Mouse (Mus musculus) liver, embryonic 16.5 days (tissue): ENCODE data around the gene R3hdml. TPM values are rescaled to one million over a fixed set of nuclear protein-coding genes. Genes with fewer than 3 reads are reported as not detected.
A peak's percentile ranks its signal among the peaks of the same experiment; 100 is the strongest.

ENCODE experiments used
- ATAC-seq: fragments of 200-750 bp; cut with Nextera tagmentation; 2 replicates; pipeline ENCODE4 v1.8.0; 2017; ENCODE audit warnings: low read depth, mild to moderate bottlenecking, moderate number of reproducible peaks, moderate library complexity
- H3K27ac ChIP-seq: fragments of 300-500 bp; sonication (generic); 2 replicates; pipeline ENCODE4 v1.5.1; 2014; ENCODE audit warnings: mild to moderate bottlenecking, low read length
- H3K27me3 ChIP-seq: fragments of 300-500 bp; sonication (generic); 2 replicates; pipeline ENCODE4 v1.6.1; 2014; ENCODE audit warnings: low read depth, low read length, mixed read lengths; ENCODE audit not compliant: control insufficient read depth, insufficient read depth
- H3K36me3 ChIP-seq: fragments of 300-500 bp; sonication (generic); 2 replicates; pipeline ENCODE4 v1.6.1; 2014; ENCODE audit warnings: mild to moderate bottlenecking; ENCODE audit not compliant: control insufficient read depth, insufficient read depth
- H3K4me1 ChIP-seq: fragments of 300-500 bp; sonication (generic); 2 replicates; pipeline ENCODE4 v1.6.1; 2014; ENCODE audit warnings: low read depth, low read length, mixed read lengths; ENCODE audit not compliant: control insufficient read depth
- H3K4me2 ChIP-seq: fragments of 300-500 bp; sonication (generic); 2 replicates; pipeline ENCODE4 v1.6.1; 2014; ENCODE audit warnings: low read depth, low read length, mixed read lengths
- H3K4me3 ChIP-seq: fragments of 300-500 bp; sonication (generic); 2 replicates; pipeline ENCODE4 v1.5.1; 2014; ENCODE audit warnings: low read depth, mild to moderate bottlenecking, low read length
- H3K9ac ChIP-seq: fragments of 300-500 bp; sonication (generic); 2 replicates; pipeline ENCODE4 v1.6.1; 2014; ENCODE audit warnings: low read depth, low read length
- H3K9me3 ChIP-seq: fragments of 300-500 bp; sonication (generic); replicated peaks from 2 replicates; pipeline ENCODE4 v1.6.1; 2016; ENCODE audit warnings: low read length; ENCODE audit not compliant: control insufficient read depth
- WGBS: fragments of 180-500 bp; shearing (Covaris S2); extraction: QIAGEN DNeasy Blood & Tissue Kit; methylation state at CpG from one replicate; pipeline ENCODE4 v1.1.7; 2014; ENCODE audit not compliant: insufficient replicate concordance; 5-methylcytosine and 5-hydroxymethylcytosine counted together
- polyA plus RNA-seq: library from polyadenylated mRNA; unstranded; fragments of >200 nt; fragmentation: Nextera tagmentation; extraction: Ambion mirVana; gene quantifications from 2 replicates; pipeline ENCODE4 v1.2.1, GENCODE M21; 2015

Gene R3hdml
- not detected in 2 replicates for polyA plus RNA-seq

GRCm38 (mm10) chr2:163492018-163492417, at the start of gene R3hdml:
TSS of gene R3hdml (plus strand) at chr2:163492318.
- no peak for ATAC-seq
- H3K9me3 ChIP-seq, result no peaks in the 10 kb centered on the region
- no peaks in the 10 kb centered on the region for H3K4me1 ChIP-seq
- H3K9ac ChIP-seq, result no peak within 1 kb of the TSS
- no peak within 1 kb of the TSS for H3K4me3 ChIP-seq
- H3K27me3 ChIP-seq, result no peaks in the 10 kb centered on the region
- no peaks in the 10 kb centered on the region for H3K36me3 ChIP-seq
- no peak within 1 kb of the TSS for H3K27ac ChIP-seq
- H3K4me2 ChIP-seq, result no peak within 1 kb of the TSS
- WGBS, result 64% methylated on average over 5 of the region's 5 CpGs

GRCm38 (mm10) chr2:163443543-163443942, 48.6 kb upstream of the R3hdml start:
- no peak for ATAC-seq
- Histone ChIP-seq H3K36me3 (no peaks in the 10 kb centered on the region), H3K9ac (no peak overlapping the region), H3K27me3 (peaks cover 13% of the 10 kb centered on the region), H3K4me3 (no peak overlapping the region), H3K9me3 (no peaks in the 10 kb centered on the region), H3K4me2 (no peak overlapping the region), H3K4me1 (no peaks in the 10 kb centered on the region), H3K27ac (no peak overlapping the region)
- 44% methylated on average over 6 of the region's 6 CpGs for WGBS

GRCm38 (mm10) chr2:163444017-163444416, 48.1 kb upstream of the R3hdml start:
- H3K36me3 ChIP-seq, result no peaks in the 10 kb centered on the region
- ATAC-seq, result 0 out of 2 replicates have a peak, but pooled peaks have one; percentile 24

GRCm38 (mm10) chr2:163447375-163447774, 44.7 kb upstream of the R3hdml start:
- ATAC-seq, result no peak
- H3K36me3 ChIP-seq, result no peaks in the 10 kb centered on the region
- H3K9me3 ChIP-seq, result no peaks in the 10 kb centered on the region
- H3K4me1 ChIP-seq, result no peaks in the 10 kb centered on the region
- 73% methylated on average over 12 of the region's 12 CpGs for WGBS
- no peak overlapping the region for H3K4me3 ChIP-seq
- H3K27me3 ChIP-seq, result no peaks in the 10 kb centered on the region
- H3K4me2 ChIP-seq, result no peak overlapping the region
- H3K9ac ChIP-seq, result no peak overlapping the region
- H3K27ac ChIP-seq, result no peak overlapping the region

More at GRCm38 (mm10) chr2:163444017-163444416, 48.1 kb upstream of the R3hdml start:
- Histone ChIP-seq H3K4me1 (no peaks in the 10 kb centered on the region), H3K27me3 (peaks cover 8% of the 10 kb centered on the region), H3K9ac (no peak overlapping the region), H3K27ac (no peak overlapping the region), H3K9me3 (no peaks in the 10 kb centered on the region), H3K4me2 (no peak overlapping the region), H3K4me3 (no peak overlapping the region)
- 40% methylated on average over 7 of the region's 7 CpGs for WGBS

- 32% methylated on average over 3 of the region's 3 CpGs for WGBS
Measured at GRCm38 (mm10) chr2:163449276-163449675, 42.8 kb upstream of the R3hdml start.

GRCm38 (mm10) chr2:163450668-163451295, 41.3 kb upstream of the R3hdml start:
- H3K27ac ChIP-seq, result no peak overlapping the region
- H3K9me3 ChIP-seq, result no peaks in the 10 kb centered on the region
- no peaks in the 10 kb centered on the region for H3K36me3 ChIP-seq
- no peak overlapping the region for H3K9ac ChIP-seq
- WGBS, result 54% methylated on average over 6 of the region's 6 CpGs
- no peak for ATAC-seq
- no peak overlapping the region for H3K4me3 ChIP-seq
- no peak overlapping the region for H3K4me2 ChIP-seq
- no peaks in the 10 kb centered on the region for H3K27me3 ChIP-seq
- H3K4me1 ChIP-seq, result no peaks in the 10 kb centered on the region

More at GRCm38 (mm10) chr2:163449276-163449675, 42.8 kb upstream of the R3hdml start:
- Histone ChIP-seq H3K9ac (no peak overlapping the region), H3K4me3 (no peak overlapping the region), H3K36me3 (no peaks in the 10 kb centered on the region), H3K9me3 (no peaks in the 10 kb centered on the region), H3K4me1 (no peaks in the 10 kb centered on the region), H3K4me2 (no peak overlapping the region), H3K27me3 (no peaks in the 10 kb centered on the region), H3K27ac (no peak overlapping the region)
- ATAC-seq, result no peak

- no peak overlapping the region for H3K9ac ChIP-seq
- WGBS, result 75% methylated on average over 6 of the region's 6 CpGs
- H3K4me1 ChIP-seq, result no peaks in the 10 kb centered on the region
- no peaks in the 10 kb centered on the region for H3K9me3 ChIP-seq
- no peak for ATAC-seq
- H3K4me3 ChIP-seq, result no peak overlapping the region
- H3K4me2 ChIP-seq, result no peak overlapping the region
- no peaks in the 10 kb centered on the region for H3K36me3 ChIP-seq
- H3K27me3 ChIP-seq, result no peaks in the 10 kb centered on the region; the same call in 1 of the 2 replicates
- H3K27ac ChIP-seq, result no peak overlapping the region
Measured at GRCm38 (mm10) chr2:163452738-163453137, 39.4 kb upstream of the R3hdml start.

- Histone ChIP-seq H3K9ac (no peak overlapping the region), H3K36me3 (no peaks in the 10 kb centered on the region), H3K27ac (no peak overlapping the region), H3K4me3 (no peak overlapping the region), H3K4me2 (no peak overlapping the region), H3K27me3 (no peaks in the 10 kb centered on the region; the same call in 1 of the 2 replicates), H3K9me3 (no peaks in the 10 kb centered on the region), H3K4me1 (no peaks in the 10 kb centered on the region)
- 68% methylated on average over 13 of the region's 13 CpGs for WGBS
- no peak for ATAC-seq
Measured at GRCm38 (mm10) chr2:163453378-163453777, 38.7 kb upstream of the R3hdml start.

GRCm38 (mm10) chr2:163458539-163459265, 33.4 kb upstream of the R3hdml start:
- no peak for ATAC-seq
- Histone ChIP-seq H3K27me3 (peaks cover 9% of the 10 kb centered on the region), H3K4me1 (no peaks in the 10 kb centered on the region; the same call in 1 of the 2 replicates), H3K9ac (no peak overlapping the region), H3K27ac (no peak overlapping the region), H3K36me3 (no peaks in the 10 kb centered on the region), H3K4me3 (no peak overlapping the region), H3K4me2 (no peak overlapping the region), H3K9me3 (no peaks in the 10 kb centered on the region)
- 36% methylated on average over 27 of the region's 27 CpGs for WGBS
